Mouse (Mus musculus): ENCODE data around the gene Tcp10b. TPM values are rescaled to one million over a fixed set of nuclear protein-coding genes. Genes with fewer than 3 reads are reported as not detected.
"Not testable (repeated sequence)": the region's sequence is repeated elsewhere in the genome, so short reads cannot be mapped to it uniquely, and the experiment has no call there.

The Tcp10b gene
- 0.06 and 0.09 TPM in 2 replicates for polyA plus RNA-seq (2015; fragmentation: Nextera tagmentation; extraction: Ambion mirVana)

DNA sequence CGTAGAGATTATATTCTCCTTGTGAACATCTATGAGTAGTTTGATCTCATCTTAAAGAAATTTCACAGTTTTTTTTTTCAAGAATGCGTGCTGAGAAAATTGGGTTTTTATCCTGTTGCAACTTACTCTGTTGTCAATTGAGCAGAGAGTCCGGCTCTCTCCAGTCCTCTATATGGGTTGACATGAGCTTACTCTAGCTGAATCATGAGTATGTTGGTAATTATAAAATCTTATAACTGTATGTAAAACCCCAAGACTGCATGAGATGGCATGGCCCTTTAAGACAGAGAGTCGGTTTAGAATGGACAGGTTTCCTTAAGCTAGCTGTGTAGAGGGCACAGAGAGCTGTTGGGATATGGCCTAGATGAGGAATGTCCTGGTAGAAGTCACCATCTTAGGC lies at the start of gene Tcp10b:
TSS of gene Tcp10b (plus strand) at position 301 of the 400 bp plus-strand sequence.
- not testable (repeated sequence) for H3K4me3 ChIP-seq (replicated peaks); ATAC-seq (ENCODE audit: insufficient read depth, low FRiP score, low read depth); H3K27me3 ChIP-seq (replicated peaks); H3K4me1 ChIP-seq; H3K27ac ChIP-seq; H3K4me2 ChIP-seq; H3K9ac ChIP-seq; H3K36me3 ChIP-seq; H3K9me3 ChIP-seq
- 85% methylated on average over 4 of the region's 4 CpGs for WGBS

DNA sequence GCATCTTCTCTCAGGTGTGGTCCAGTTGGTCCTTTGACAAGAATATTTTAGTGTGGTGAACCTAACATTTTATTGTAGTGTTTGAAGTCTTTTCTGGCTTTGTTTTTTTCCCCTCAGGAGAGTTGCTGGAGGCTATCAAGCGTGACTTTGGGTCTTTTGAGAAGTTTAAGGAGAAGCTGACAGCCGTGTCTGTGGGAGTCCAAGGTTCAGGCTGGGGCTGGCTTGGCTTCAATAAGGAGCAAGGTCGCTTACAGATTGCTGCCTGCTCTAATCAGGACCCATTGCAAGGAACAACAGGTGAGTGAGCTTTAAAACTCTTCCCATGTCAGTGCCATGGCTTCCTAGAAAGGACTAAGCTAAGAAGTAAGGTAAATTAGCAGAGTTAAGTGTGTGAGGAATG lies 47.6 kb upstream of the Tcp10b start:
- Histone ChIP-seq H3K27ac (no peak overlapping the region), H3K36me3 (peaks cover 16% of the 10 kb centered on the region; the same call in 1 of the 2 replicates), H3K4me3 (replicated peaks) (no peak overlapping the region), H3K9me3 (no peaks in the 10 kb centered on the region), H3K4me2 (no peak overlapping the region), H3K4me1 (no peaks in the 10 kb centered on the region; the same call in 1 of the 2 replicates), H3K9ac (no peak overlapping the region), H3K27me3 (replicated peaks) (no peaks in the 10 kb centered on the region)
- ATAC-seq (ENCODE audit: insufficient read depth, low FRiP score, low read depth): no peak
- WGBS: 72% methylated on average over 3 of the region's 3 CpGs

DNA sequence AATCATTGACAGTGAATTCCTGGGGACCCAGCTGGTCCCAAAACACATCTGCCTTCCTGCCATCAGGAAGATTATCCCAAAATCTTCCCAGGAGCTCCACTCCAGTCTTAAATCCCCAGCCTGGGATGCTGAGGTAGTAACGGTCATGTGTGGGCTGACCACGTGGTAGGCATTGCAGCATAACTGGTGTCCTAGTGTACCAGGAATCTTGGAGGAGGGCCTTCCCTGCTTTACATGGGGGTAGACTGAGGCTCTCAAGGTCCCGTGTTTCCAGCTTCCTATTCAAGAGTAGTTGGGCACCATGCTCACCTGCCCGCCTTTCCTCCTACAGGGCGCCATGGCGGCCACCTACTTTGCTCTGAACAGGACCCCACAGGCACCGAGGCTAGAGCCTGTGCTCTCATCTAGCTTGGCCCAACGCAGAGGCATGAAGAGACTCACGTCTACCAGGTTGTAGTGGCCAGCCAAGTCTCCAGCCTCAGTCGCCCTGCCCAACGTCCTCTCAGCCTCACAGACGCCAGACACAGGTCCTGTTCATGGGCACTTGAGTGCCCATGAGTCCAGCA lies 24.2 kb upstream of the Tcp10b start:
- not testable (repeated sequence) for H3K36me3 ChIP-seq; H3K9ac ChIP-seq; H3K9me3 ChIP-seq; H3K4me2 ChIP-seq; H3K27me3 ChIP-seq (replicated peaks); ATAC-seq (ENCODE audit: insufficient read depth, low FRiP score, low read depth); H3K4me3 ChIP-seq (replicated peaks); H3K27ac ChIP-seq; H3K4me1 ChIP-seq
- WGBS: 79% methylated on average over 4 of the region's 12 CpGs

DNA sequence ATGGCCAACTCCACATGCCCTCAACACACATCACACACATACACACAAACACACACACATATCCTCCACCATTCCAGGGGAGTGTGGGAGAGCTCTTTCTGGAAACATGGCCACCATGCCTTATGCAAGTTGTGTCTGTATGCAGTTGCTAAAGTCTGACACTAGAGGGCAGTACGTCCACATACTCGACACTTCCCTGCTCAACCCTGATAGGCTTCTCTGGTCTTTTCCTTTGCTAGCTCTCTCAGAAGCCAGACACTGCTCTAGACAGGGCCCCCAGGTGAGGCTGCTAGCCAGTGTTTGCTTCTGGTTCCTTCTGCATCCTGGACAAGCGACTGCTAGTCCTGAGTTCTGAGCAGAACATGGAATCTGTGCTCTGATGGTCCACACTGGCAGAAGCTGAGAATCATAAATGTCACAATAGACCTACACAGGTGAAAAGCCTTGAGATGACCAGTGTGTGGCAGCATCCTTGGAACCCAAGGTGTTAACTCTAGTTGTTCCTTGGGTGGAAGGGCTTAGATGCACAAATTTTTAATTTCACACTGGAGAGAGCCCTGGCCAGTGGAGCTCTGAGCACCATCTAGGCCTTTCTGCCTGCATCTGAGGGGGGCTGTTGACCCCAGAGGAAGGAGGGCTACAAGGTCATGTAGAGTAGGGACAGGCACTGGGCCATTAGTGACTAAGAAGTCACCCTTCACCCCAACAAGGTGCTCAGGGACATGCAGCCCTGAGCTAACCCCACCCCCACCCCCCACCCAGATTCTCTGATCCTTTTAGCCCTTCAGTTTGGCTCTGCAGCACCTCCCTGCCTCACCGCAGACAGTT lies 16.8 kb upstream of the Tcp10b start:
- ATAC-seq (ENCODE audit: insufficient read depth, low FRiP score, low read depth): peak; percentile 37; the same call in 1 of the 2 replicates
- 14% methylated on average over 4 of the region's 4 CpGs for WGBS

DNA sequence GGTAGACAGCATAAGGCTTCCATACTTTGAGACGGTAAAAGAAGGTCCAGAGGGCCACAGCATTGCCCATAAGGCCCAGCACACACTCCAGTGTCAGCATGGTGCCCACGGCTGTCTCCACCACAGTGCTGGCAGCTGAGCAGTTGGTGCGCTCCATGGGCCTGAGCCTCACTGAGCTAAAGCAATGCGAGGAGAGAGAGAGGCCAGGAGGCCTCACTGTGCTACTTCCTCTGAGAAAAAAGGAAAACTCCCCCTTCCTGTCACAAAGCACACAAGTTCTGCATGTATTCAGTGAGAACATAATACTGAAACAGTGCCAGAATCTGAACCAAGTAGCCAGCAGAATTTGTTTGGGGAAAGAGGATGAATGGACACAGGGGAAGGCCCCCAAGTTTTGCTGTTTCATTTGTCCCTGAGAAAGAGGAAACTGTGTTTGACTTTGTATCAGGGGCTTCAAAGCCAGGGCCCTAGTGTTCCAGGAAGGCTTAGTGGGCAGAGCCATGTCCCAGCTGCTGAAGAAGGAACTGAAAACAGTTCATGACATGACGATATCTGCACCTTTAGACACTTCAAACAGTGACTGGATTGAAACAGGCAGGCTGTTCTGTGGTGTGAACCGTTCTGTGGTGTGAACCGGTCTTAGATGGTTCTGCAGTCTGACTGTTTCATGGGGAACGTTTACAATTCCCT lies 8.6 kb upstream of the Tcp10b start, which contains the start of gene Gpr31b:
TSS of gene Gpr31b (minus strand) at position 173 of the 690 bp plus-strand sequence.
- ATAC-seq (ENCODE audit: insufficient read depth, low FRiP score, low read depth); H3K9ac ChIP-seq: not testable (repeated sequence)
- 85% methylated on average over 2 of the region's 8 CpGs for WGBS

More for the DNA sequence above, 16.8 kb upstream of the Tcp10b start:
- not testable (repeated sequence) for H3K36me3 ChIP-seq; H3K9me3 ChIP-seq; H3K4me2 ChIP-seq; H3K4me3 ChIP-seq (replicated peaks); H3K9ac ChIP-seq; H3K27me3 ChIP-seq (replicated peaks); H3K4me1 ChIP-seq; H3K27ac ChIP-seq

DNA sequence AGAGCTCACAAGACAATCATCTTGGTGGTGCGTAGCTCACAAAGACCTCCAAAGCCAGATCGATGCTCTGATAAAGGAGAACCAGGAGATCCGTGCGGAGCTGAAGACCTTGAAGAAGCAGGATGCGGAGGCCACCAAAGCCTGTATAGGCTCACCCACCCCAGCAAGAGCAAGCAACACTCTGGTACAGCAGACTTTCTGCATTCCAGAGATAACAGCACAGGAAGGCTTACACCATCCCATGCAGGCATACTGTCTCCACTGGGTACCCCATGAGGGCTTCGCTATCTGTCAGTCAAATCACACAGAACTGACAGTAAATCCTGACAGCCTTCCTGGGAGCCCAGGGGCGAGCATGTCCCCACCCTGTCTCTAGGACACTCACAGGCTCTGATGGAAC lies 2.0 kb downstream of the Tcp10b start:
- WGBS: 63% methylated on average over 5 of the region's 7 CpGs
- not testable (repeated sequence) for H3K4me3 ChIP-seq (replicated peaks); H3K27ac ChIP-seq; ATAC-seq (ENCODE audit: insufficient read depth, low FRiP score, low read depth); H3K9me3 ChIP-seq; H3K27me3 ChIP-seq (replicated peaks); H3K4me2 ChIP-seq; H3K4me1 ChIP-seq; H3K9ac ChIP-seq; H3K36me3 ChIP-seq

More for the DNA sequence above, 8.6 kb upstream of the Tcp10b start, which contains the start of gene Gpr31b:
- H3K4me2 ChIP-seq; H3K9me3 ChIP-seq; H3K27me3 ChIP-seq (replicated peaks); H3K27ac ChIP-seq; H3K36me3 ChIP-seq; H3K4me3 ChIP-seq (replicated peaks); H3K4me1 ChIP-seq: not testable (repeated sequence)

DNA sequence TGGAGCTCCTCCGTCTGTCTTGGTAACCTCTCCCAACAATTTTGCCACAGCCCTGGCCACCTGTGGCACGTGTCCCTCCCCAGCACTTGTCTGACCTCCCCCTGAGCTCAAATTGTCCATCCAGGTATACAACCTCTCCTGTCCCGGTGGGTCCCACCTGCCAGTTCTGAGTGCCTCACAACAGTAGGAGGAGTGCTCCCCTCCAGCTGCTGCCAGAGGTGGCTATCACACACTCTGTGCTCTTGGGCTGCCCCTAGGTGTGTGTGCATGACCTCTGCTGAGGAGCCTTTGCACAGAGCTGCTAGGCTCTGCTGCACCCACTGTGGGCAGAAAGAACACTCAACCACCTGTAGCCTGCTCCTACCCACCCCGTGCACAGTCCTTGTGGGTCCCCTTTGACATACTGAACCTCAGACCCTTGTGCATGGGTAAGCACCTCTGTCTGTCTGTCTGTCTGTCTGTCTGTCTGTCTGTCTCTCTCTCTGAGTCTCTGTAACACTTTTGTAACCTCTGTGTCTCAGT lies 7.0 kb downstream of the Tcp10b start:
- H3K4me2 ChIP-seq; H3K9ac ChIP-seq; H3K27me3 ChIP-seq (replicated peaks); H3K36me3 ChIP-seq; H3K4me3 ChIP-seq (replicated peaks); ATAC-seq (ENCODE audit: insufficient read depth, low FRiP score, low read depth); H3K27ac ChIP-seq; H3K4me1 ChIP-seq; H3K9me3 ChIP-seq: not testable (repeated sequence)
- WGBS: 64% methylated on average over 1 of the region's 4 CpGs

DNA sequence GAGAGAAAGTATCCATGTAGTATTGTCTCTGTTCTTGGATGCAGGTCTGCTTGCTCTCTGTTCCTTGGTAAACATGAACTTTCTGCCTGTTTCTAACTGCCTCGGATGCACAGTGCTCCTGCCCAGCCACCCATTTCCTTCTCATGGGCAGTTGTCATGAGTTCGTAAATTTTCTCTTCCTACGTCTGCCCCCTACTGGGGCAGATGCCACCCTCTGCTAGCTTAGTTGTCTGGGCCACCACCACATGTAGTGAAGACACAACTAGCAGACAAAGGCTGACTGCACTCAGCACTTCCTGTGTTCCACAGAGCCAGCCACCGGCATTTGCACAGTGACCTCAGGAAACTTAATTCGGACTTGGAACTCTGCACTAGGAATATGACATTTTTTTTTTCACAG lies 8.3 kb downstream of the Tcp10b start:
- not testable (repeated sequence) for H3K36me3 ChIP-seq; H3K9me3 ChIP-seq; ATAC-seq (ENCODE audit: insufficient read depth, low FRiP score, low read depth); H3K27ac ChIP-seq; H3K4me2 ChIP-seq; H3K4me3 ChIP-seq (replicated peaks); H3K9ac ChIP-seq; H3K4me1 ChIP-seq; H3K27me3 ChIP-seq (replicated peaks)
- 60% methylated on average over 3 of the region's 5 CpGs for WGBS

DNA sequence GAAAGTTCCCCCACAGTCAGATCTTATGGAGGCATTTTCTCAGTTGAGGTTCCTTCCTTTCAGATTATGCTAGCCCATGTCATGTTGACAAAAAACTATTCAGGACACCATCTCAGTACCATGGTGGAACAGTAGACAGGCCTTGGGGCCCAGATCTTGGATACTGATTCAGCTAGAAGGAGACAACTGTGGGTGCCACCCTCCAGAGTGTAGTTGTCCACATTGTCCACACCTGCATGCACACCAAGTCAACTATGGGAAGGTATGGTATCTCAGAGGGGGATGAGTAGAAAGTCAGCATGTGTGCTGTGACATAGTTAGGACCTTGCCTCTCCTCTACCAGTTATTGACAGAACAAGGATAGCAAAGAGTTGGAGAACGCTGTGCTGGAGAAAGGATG lies 30.6 kb downstream of the Tcp10b start:
- WGBS: no CpG with 5 or more reads among the region's 1 CpGs
- H3K4me2 ChIP-seq; H3K9ac ChIP-seq; H3K4me3 ChIP-seq (replicated peaks); H3K36me3 ChIP-seq; H3K9me3 ChIP-seq; H3K27me3 ChIP-seq (replicated peaks); H3K4me1 ChIP-seq; ATAC-seq (ENCODE audit: insufficient read depth, low FRiP score, low read depth); H3K27ac ChIP-seq: not testable (repeated sequence)

DNA sequence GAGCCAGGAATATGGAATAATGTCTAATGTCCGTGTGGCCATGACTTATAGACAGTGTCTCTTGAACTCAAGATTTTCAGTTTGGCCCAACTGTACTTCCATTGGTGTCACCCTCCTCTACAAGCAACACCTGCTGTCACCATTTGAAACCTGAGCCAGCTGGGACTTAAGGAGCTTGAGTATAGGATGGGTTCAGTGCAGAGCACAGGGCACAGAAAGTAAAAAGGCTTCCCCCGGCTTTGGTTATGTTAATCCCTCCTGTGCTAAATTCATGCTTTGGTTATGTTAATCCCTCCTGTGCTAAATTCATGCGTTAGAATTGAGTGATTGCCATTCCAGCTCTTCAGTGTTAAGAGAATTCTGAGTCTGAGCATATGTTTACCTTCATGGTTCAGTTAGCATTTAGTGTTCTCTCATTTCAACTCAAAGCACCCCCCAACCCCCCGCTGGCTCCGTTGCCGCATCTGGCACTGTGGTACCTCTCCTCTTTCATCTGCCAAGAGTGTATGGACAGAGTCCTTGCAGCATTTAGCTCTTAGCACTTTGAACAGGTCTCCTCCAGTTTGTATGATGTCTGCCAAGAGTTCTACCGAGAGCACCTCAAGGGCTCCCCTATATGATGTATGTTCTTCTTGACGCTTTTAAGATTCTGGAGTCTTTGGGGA lies 31.3 kb downstream of the Tcp10b start:
- WGBS: 63% methylated on average over 8 of the region's 8 CpGs
- not testable (repeated sequence) for ATAC-seq (ENCODE audit: insufficient read depth, low FRiP score, low read depth)

DNA sequence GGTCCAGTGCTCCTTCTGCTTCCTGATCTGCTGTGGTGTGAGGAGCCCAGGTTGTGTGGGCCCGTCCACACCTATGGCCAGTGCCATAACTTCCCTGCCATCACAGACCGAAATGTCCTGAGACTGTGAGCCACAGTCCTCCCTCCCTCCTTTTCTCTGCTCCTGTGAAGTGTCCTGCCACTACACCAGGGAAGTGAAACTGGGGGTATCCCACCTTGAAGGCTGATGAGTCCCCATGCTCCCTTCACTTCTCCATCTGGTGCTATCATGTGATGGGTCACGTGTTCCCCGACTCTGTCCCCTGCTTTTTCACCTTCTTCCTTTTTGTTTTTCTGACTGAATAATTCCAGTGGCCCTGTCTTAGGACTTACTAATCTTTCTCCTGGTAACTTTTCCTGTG lies 32.1 kb downstream of the Tcp10b start:
- WGBS: 90% methylated on average over 2 of the region's 4 CpGs
- not testable (repeated sequence) for H3K9ac ChIP-seq; H3K9me3 ChIP-seq; H3K4me1 ChIP-seq; H3K4me2 ChIP-seq; ATAC-seq (ENCODE audit: insufficient read depth, low FRiP score, low read depth); H3K27me3 ChIP-seq (replicated peaks); H3K27ac ChIP-seq; H3K36me3 ChIP-seq; H3K4me3 ChIP-seq (replicated peaks)

More for the DNA sequence above, 31.3 kb downstream of the Tcp10b start:
- not testable (repeated sequence) for H3K27ac ChIP-seq; H3K27me3 ChIP-seq (replicated peaks); H3K9ac ChIP-seq; H3K9me3 ChIP-seq; H3K36me3 ChIP-seq; H3K4me3 ChIP-seq (replicated peaks); H3K4me2 ChIP-seq; H3K4me1 ChIP-seq

Data from stomach, embryonic 15.5 days (tissue).